Mouse (Mus musculus) heart, adult 2 months (tissue): ENCODE data around the gene Mtor. TPM values are rescaled to one million over a fixed set of nuclear protein-coding genes. Genes with fewer than 3 reads are reported as not detected.

Experiments
- DNase-seq, 2 experiments: peaks; one replicate each; pipeline ENCODE4 v3.0.0; 2021
- H3K27ac ChIP-seq: fragments of 200-600 bp; 2 replicates; pipeline ENCODE4 v1.8.1; 2022
- H3K27me3 ChIP-seq: fragments of 200-500 bp; 2 replicates; pipeline ENCODE4 v1.6.1; 2012; ENCODE audit warnings: mild to moderate bottlenecking, low read length, inconsistent platforms, mixed read lengths; ENCODE audit not compliant: control insufficient read depth, insufficient read depth
- H3K36me3 ChIP-seq: fragments of 200-500 bp; 2 replicates; pipeline ENCODE4 v1.6.1; 2012; ENCODE audit warnings: low read length, inconsistent platforms; ENCODE audit not compliant: control insufficient read depth, insufficient read depth
- H3K4me1 ChIP-seq: fragments of 200-500 bp; 2 replicates; pipeline ENCODE4 v1.6.1; 2011; ENCODE audit warnings: low read length; ENCODE audit not compliant: control insufficient read depth, insufficient read depth
- H3K4me3 ChIP-seq: fragments of 200-600 bp; 2 replicates; pipeline ENCODE4 v1.8.1; 2022
- H3K79me2 ChIP-seq: fragments of 200-500 bp; replicated peaks from 2 replicates; pipeline ENCODE4 v1.6.1; 2012; ENCODE audit warnings: mild to moderate bottlenecking, inconsistent platforms, low read length, moderate library complexity, mixed read lengths; ENCODE audit not compliant: control insufficient read depth, insufficient read depth
- H3K9ac ChIP-seq: fragments of 200-500 bp; 2 replicates; pipeline ENCODE4 v1.6.1; 2012; ENCODE audit warnings: low read depth, mild to moderate bottlenecking, control low read depth, inconsistent platforms, low read length, mixed read lengths
- CTCF ChIP-seq: fragments of 200-600 bp; IDR thresholded peaks from 2 replicates; pipeline ENCODE4 v1.8.1; 2022; ENCODE audit warnings: antibody characterized with exemption, mild to moderate bottlenecking, moderate library complexity
- EP300 ChIP-seq: fragments of 200-500 bp; IDR thresholded peaks from 2 replicates; pipeline ENCODE4 v1.6.1; 2011; ENCODE audit warnings: low read depth, low read length, control low read depth; ENCODE audit not compliant: insufficient read depth
- POLR2A ChIP-seq: fragments of 200-500 bp; IDR thresholded peaks from 2 replicates; pipeline ENCODE4 v1.6.1; 2011; ENCODE audit warnings: mild to moderate bottlenecking, low read depth, low read length, control low read depth; ENCODE audit not compliant: insufficient read depth
- WGBS: fragments of 180-500 bp; shearing (Covaris S2); methylation state at CpG from one replicate; pipeline ENCODE4 v1.1.7; 2018; 5-methylcytosine and 5-hydroxymethylcytosine counted together
- intact Hi-C: fragments of 180-260 bp; cut with DNase I; formaldehyde crosslinking; loops from one replicate; pipeline ENCODE4 v1.15.1; 2025
- polyA plus RNA-seq: library from polyadenylated mRNA; depleted of rRNA; stranded (reverse); fragments of >200 nt; gene quantifications from 2 replicates; pipeline ENCODE4 v1.2.3, GENCODE M21; 2012
- total RNA-seq, 2 experiments: library from RNA; stranded (reverse); gene quantifications; 2 replicates each; pipeline ENCODE4 v1.2.3; 2021

Mtor gene
- total and polyA plus RNA-seq, 3 experiments, result 18.6 to 49.7 (median 40.9) TPM

DNA sequence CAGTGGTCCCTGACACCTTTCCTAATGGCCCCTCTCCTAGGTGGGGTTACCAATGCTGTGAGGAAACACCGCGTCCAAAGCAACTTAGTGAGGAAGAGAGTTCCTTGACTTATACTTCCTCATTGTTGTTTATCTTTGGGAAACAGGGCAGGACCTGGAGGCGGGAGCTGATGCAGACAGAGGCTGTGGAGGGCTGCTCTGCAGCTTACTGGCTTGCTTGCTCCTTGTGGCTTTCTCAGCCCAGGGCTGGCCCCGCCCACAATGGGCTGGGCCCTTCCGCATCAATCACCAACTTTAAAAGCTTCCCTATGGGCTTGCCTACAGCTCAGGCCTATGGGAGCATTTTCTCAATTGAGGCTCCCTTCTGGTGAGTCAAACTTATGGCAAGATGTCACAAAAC lies 14.6 kb upstream of the Mtor start:
- WGBS, result 79% methylated on average over 5 of the region's 5 CpGs
- no peaks in the 10 kb centered on the region; the same call in 1 of the 2 replicates for H3K4me1 ChIP-seq
- intact Hi-C loops, result no loop called here
- no peaks in the 10 kb centered on the region for H3K27me3 ChIP-seq
- H3K36me3 ChIP-seq, result no peaks in the 10 kb centered on the region
- no peak overlapping the region for H3K9ac ChIP-seq
- no peak for DNase-seq
- H3K79me2 ChIP-seq, result 0 out of 2 replicates have a peak, but pooled peaks cover 1% of the 10 kb centered on the region
- TF ChIP-seq CTCF, result no peak
- TF ChIP-seq EP300, result no peak
- no peak for TF ChIP-seq POLR2A
- no peak overlapping the region for H3K4me3 ChIP-seq
- H3K27ac ChIP-seq, result no peak overlapping the region

DNA sequence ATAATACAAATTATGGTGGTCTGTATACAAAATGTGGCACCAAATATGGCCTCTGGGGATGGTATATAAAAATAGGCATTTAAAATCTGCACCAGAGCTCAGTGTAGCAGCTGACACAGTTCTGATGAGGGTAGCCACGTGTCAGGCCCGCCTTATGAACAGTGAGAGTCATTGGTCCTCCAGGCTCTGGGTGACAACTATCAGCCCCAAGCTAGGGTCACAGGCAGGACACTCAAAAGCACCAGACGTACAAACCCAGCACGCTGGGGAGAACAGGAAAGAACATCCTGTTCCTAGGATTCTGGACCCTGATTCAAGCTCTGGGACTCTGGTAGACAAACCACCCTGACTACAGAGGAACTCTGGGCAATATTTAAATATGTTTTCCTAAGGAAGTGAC lies 13.9 kb upstream of the Mtor start:
- H3K4me1 ChIP-seq, result no peaks in the 10 kb centered on the region; the same call in 1 of the 2 replicates
- no peak overlapping the region for H3K4me3 ChIP-seq
- intact Hi-C loops, result no loop called here
- TF ChIP-seq POLR2A (no peak), CTCF (no peak), EP300 (no peak)
- H3K36me3 ChIP-seq, result no peaks in the 10 kb centered on the region
- no peak overlapping the region for H3K27ac ChIP-seq
- H3K9ac ChIP-seq, result no peak overlapping the region
- WGBS, result 57% methylated on average over 4 of the region's 4 CpGs
- no peaks in the 10 kb centered on the region for H3K27me3 ChIP-seq
- no peak for DNase-seq
- 0 out of 2 replicates have a peak, but pooled peaks cover 1% of the 10 kb centered on the region for H3K79me2 ChIP-seq

DNA sequence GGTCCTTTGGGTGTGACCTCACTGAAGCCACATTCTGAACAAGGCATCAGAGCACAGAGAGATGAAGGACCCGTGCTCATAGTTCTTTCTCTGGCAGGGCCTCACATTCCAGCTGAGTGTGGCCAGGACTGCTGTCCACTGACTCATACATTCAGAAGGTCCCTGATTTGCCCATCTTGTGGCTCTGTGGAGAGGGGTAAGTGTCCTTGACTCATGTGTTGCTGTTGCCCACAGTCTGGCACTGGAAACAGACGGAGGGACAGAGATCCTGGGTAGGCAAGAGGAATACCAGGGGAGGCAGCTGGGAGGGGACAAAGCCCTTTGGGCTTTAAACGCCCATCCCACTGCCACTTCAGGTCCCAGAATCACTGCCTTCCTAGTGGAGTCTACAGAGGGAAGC lies 13.3 kb upstream of the Mtor start:
- no peaks in the 10 kb centered on the region; the same call in 1 of the 2 replicates for H3K4me1 ChIP-seq
- 75% methylated on average over 3 of the region's 3 CpGs for WGBS
- no peak overlapping the region for H3K27ac ChIP-seq
- H3K4me3 ChIP-seq, result no peak overlapping the region
- TF ChIP-seq POLR2A, result no peak
- TF ChIP-seq CTCF, result no peak
- no peak for TF ChIP-seq EP300
- H3K27me3 ChIP-seq, result no peaks in the 10 kb centered on the region
- no peak for DNase-seq
- H3K79me2 ChIP-seq, result 0 out of 2 replicates have a peak, but pooled peaks cover 1% of the 10 kb centered on the region
- H3K9ac ChIP-seq, result no peak overlapping the region
- H3K36me3 ChIP-seq, result no peaks in the 10 kb centered on the region
- intact Hi-C loops, result no loop called here

DNA sequence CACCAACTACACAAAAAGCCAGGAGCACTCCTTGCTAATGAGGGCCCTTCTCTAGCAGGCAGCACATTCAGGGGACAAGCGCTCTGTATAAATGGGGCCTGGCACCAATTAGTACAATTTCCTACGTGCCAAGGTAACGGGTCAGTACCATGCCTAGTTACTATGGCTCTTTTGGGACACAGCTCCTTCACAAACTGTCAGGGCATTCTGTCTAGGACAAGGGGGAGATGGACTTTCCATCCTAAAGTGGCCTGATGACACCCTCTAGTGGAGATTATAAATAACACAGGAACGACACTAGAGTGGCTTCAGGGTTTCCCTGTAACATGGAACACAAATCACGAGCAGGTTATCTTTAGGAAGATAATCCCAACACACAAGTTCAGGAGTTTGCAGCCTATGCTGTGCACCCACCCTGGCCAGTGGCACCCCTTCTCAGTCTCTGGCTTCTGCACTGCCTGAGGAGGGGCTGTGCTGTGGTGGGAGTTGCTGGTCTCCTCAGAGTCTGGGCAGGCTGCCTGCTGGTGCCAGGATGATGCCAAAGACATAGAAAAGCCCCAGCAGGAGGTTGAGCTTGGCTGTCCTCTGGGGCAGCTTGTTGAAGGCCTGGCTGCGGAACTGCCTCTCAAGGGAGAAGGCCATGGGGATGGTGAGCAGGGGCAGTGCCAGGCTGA lies 12.6 kb upstream of the Mtor start:
- no peak for DNase-seq
- Histone ChIP-seq H3K4me3 (no peak overlapping the region), H3K27me3 (no peaks in the 10 kb centered on the region), H3K9ac (no peak overlapping the region), H3K4me1 (no peaks in the 10 kb centered on the region; the same call in 1 of the 2 replicates), H3K79me2 (0 out of 2 replicates have a peak, but pooled peaks cover 1% of the 10 kb centered on the region), H3K27ac (no peak overlapping the region), H3K36me3 (no peaks in the 10 kb centered on the region)
- TF ChIP-seq CTCF, result peak; percentile 70
- TF ChIP-seq POLR2A, result no peak
- no peak for TF ChIP-seq EP300
- intact Hi-C loops, result no loop called here
- 58% methylated on average over 6 of the region's 6 CpGs for WGBS

DNA sequence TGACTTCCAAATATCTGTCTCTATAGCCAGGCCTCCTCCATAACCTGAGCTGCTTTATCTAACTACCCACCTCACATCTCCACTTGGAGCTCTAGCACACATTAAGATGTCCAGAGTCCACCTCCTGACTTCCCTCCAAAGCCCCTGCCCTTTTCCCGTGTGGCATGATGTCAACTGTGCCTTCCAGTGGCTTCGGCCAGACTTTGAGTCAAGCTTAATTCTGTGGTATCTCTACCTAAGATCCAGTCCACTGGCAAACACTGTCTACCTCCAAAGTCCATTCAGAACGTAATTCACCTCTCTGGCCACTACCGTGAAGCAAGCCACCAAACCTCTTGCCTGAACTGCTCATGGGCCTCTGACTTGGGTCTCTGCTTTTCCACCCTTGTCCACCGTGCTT lies 6.5 kb upstream of the Mtor start:
- 70% methylated on average over 5 of the region's 5 CpGs for WGBS
- no peak overlapping the region for H3K4me3 ChIP-seq

DNA sequence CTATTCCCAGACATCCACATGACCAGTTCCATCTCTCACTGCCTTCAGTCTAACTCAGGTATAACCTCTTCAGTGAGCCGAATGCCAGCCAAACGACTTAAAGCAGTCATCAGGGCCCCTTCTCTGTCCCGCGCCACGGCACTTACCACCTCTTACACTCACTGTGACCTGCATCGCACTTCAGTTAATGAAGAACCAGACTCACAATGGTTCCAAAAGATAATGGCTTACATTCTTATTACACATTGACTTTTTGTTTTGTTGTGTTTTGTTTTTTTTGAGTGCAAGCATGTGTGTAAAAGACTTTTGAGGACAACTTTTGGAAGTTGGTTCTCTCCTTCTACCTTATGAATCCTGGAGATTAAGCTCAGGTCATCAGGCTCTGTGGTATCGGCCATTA lies 5.8 kb upstream of the Mtor start:
- Histone ChIP-seq H3K79me2 (no peaks in the 10 kb centered on the region), H3K27ac (peak overlapping the region; percentile 2; the same call in 1 of the 2 replicates), H3K4me3 (no peak overlapping the region), H3K36me3 (no peaks in the 10 kb centered on the region; the same call in 1 of the 2 replicates), H3K9ac (no peak overlapping the region), H3K4me1 (peaks cover 2% of the 10 kb centered on the region), H3K27me3 (no peaks in the 10 kb centered on the region)
- no peak for DNase-seq
- intact Hi-C loops, result no loop called here
- TF ChIP-seq CTCF, result no peak
- no peak for TF ChIP-seq EP300
- TF ChIP-seq POLR2A, result no peak
- 73% methylated on average over 7 of the region's 7 CpGs for WGBS

More for the DNA sequence above, 6.5 kb upstream of the Mtor start:
- TF ChIP-seq CTCF (no peak), POLR2A (no peak), EP300 (no peak)
- H3K36me3 ChIP-seq, result no peaks in the 10 kb centered on the region; the same call in 1 of the 2 replicates
- peak overlapping the region; percentile 41 for H3K27ac ChIP-seq
- intact Hi-C loops, result no loop called here
- H3K27me3 ChIP-seq, result no peaks in the 10 kb centered on the region
- no peak overlapping the region for H3K9ac ChIP-seq
- H3K79me2 ChIP-seq, result no peaks in the 10 kb centered on the region
- peaks cover 2% of the 10 kb centered on the region for H3K4me1 ChIP-seq
- no peak for DNase-seq
